Mouse (Mus musculus) liver, postnatal 0 days (tissue): ENCODE measurements around the gene Mcoln3.

Source experiments
- CTCF ChIP-seq: sonication (generic); IDR thresholded peaks from 2 replicates; pipeline ENCODE4 v1.5.1; 2016; ENCODE audit warnings: antibody characterized with exemption, low read depth
- EP300 ChIP-seq: IDR thresholded peaks from 2 replicates; pipeline ENCODE4 v1.6.1; 2016; ENCODE audit warnings: antibody characterized with exemption, low read depth, mild to moderate bottlenecking

- no peak for TF ChIP-seq CTCF
- TF ChIP-seq EP300: no peak
Measured at GRCm38 (mm10) chr3:146151755-146152154, 34.5 kb downstream of the Mcoln3 start.
